Mouse (Mus musculus): ENCODE measurements around the gene Hnrnpab.

- no peak for TF ChIP-seq CTCF (IDR thresholded peaks at IDR 0.05; ENCODE audit: low read depth, low read length)
- TF ChIP-seq GATA2 (IDR thresholded peaks at IDR 0.05; ENCODE audit: borderline replicate concordance, low read depth, low read length), result no peak
- no peak for TF ChIP-seq GATA1 (IDR thresholded peaks at IDR 0.05; ENCODE audit: borderline replicate concordance, low read length)
- TF ChIP-seq TAL1 (conservative IDR thresholded peaks at IDR 0.05; ENCODE audit: low read depth, low read length), result no peak
These were observed 43.6 kb upstream of the Hnrnpab start for GRCm38 (mm10) chr11:51650261-51650660.

Measured in G1E (cell line).